Mouse (Mus musculus) bone marrow macrophage, adult 2 months (primary cell): ENCODE measurements around the gene Gsk3b.

Source experiments
- CTCF ChIP-seq: IDR thresholded peaks from 2 replicates; pipeline ENCODE4 v1.5.1; 2012; ENCODE audit warnings: low read depth, mild to moderate bottlenecking, low read length, moderate library complexity
- POLR2A ChIP-seq: IDR thresholded peaks from 2 replicates; pipeline ENCODE4 v1.6.1; 2012; ENCODE audit warnings: mild to moderate bottlenecking, low read depth, low read length, borderline replicate concordance

DNA sequence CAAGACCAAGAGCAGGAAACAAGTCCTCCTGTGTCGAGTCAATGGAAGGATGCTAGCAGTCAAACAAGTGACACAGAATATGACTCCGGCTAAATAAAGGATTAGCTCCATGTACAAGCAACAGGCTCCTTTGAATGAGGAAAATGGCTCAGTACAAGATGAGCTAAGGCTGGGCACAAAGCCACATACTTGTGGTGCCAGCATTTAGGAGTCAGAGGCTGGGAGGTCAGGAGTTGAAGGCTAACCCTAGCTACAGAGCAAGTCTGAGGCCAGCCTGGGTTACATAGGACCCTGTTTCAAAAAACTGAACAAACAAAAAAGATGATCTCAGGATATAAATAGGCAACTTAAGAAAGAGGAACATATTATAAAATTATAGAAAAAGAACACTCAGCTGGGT, 201.3 kb downstream of the Gsk3b start:
- no peak for TF ChIP-seq CTCF
- TF ChIP-seq POLR2A: no peak
